ENCODE assay signal across 15 mouse cellular contexts in genomic region chr13:63544119-63544966, GRCm38 (mm10). TPM values are rescaled to one million over a fixed set of nuclear protein-coding genes. Genes with fewer than 3 reads are reported as not detected.
DNase-seq lines count a peak whose midpoint lies in the region; ATAC-seq and TF ChIP-seq lines count a peak whose summit lies in the region.
"Had no signal": no experiment of that assay in that cellular context is flagged by ENCODE, and none has a peak within 500 bp of the region (broad histone marks: within the 10 kb centered on the region; RNA-seq: fewer than 3 reads in every experiment).

No protein-coding gene starts in this region.

- H3K4me3 ChIP-seq in layer of hippocampus, adult 2 months = no peak overlapping the region
- H3K4me3 ChIP-seq in forebrain, embryonic 16.5 days (replicated peaks; ENCODE audit: low read length) = no peak overlapping the region
- no peak overlapping the region for H3K4me3 ChIP-seq in midbrain, embryonic 14.5 days (replicated peaks; ENCODE audit: low read depth, low read length)
- H3K4me3 ChIP-seq: intestine, embryonic 15.5 days; liver, embryonic 13.5 days; stomach, embryonic 15.5 days had no signal

- H3K36me3 ChIP-seq in forebrain, embryonic 16.5 days (ENCODE audit: control insufficient read depth, insufficient read depth) = peaks cover 9% of the 10 kb centered on the region
- H3K36me3 ChIP-seq in midbrain, embryonic 14.5 days (ENCODE audit: control insufficient read depth, insufficient read depth, low read length) = peaks cover 38% of the 10 kb centered on the region

- TF ChIP-seq CTCF in layer of hippocampus, adult 2 months (conservative IDR thresholded peaks at IDR 0.05) = no peak
- no peak for TF ChIP-seq CTCF in brain, embryonic 14.5 days (IDR thresholded peaks at IDR 0.05; ENCODE audit: borderline replicate concordance, extremely low read depth, insufficient read depth, insufficient read length)

- no peak overlapping the region for H3K9ac ChIP-seq in forebrain, embryonic 16.5 days (replicated peaks; ENCODE audit: low read depth, low read length)
- H3K9ac ChIP-seq in midbrain, embryonic 14.5 days (replicated peaks; ENCODE audit: low read length) = no peak overlapping the region
- H3K9ac ChIP-seq: intestine, embryonic 15.5 days; liver, embryonic 13.5 days; stomach, embryonic 15.5 days had no signal

- peak; percentile 50 for ATAC-seq in forebrain, embryonic 16.5 days
- no peak for ATAC-seq in midbrain, embryonic 14.5 days (ENCODE audit: low FRiP score, low TSS enrichment)
- no peak for ATAC-seq in cerebellum, adult (ENCODE audit: insufficient number of reproducible peaks, low FRiP score, low TSS enrichment)
- ATAC-seq: intestine, embryonic 15.5 days had no signal

- H3K27me3 ChIP-seq in forebrain, embryonic 16.5 days (replicated peaks; ENCODE audit: control insufficient read depth, insufficient read depth, low read length) = peaks cover 4% of the 10 kb centered on the region; the same call in 1 of the 2 replicates
- no peaks in the 10 kb centered on the region for H3K27me3 ChIP-seq in midbrain, embryonic 14.5 days (ENCODE audit: control insufficient read depth, insufficient read depth, low read length)
- H3K27me3 ChIP-seq: intestine, embryonic 15.5 days; liver, embryonic 13.5 days; stomach, embryonic 15.5 days had no signal

- WGBS in forebrain, embryonic 16.5 days = 10% methylated on average over 13 of the region's 13 CpGs
- WGBS in midbrain, embryonic 14.5 days = 43% methylated on average over 13 of the region's 13 CpGs

- H3K27ac ChIP-seq in layer of hippocampus, adult 2 months = peak overlapping the region; percentile 74
- H3K27ac ChIP-seq in forebrain, embryonic 16.5 days (ENCODE audit: low read length) = peak overlapping the region; percentile 45
- peak overlapping the region; percentile 45; the same call in 1 of the 2 replicates for H3K27ac ChIP-seq in midbrain, embryonic 14.5 days (replicated peaks; ENCODE audit: low read depth, low read length)
- H3K27ac ChIP-seq: intestine, embryonic 15.5 days; liver, embryonic 13.5 days; stomach, embryonic 15.5 days had no signal

- H3K4me2 ChIP-seq in forebrain, embryonic 16.5 days (ENCODE audit: low read length) = peak overlapping the region; percentile 45
- H3K4me2 ChIP-seq in midbrain, embryonic 14.5 days (ENCODE audit: low read length) = peak overlapping the region; percentile 18; the same call in 1 of the 2 replicates
- H3K4me2 ChIP-seq: intestine, embryonic 15.5 days; liver, embryonic 13.5 days; stomach, embryonic 15.5 days had no signal

- H3K4me1 ChIP-seq in forebrain, embryonic 16.5 days (replicated peaks; ENCODE audit: control insufficient read depth, insufficient read depth, low read length) = peaks cover 38% of the 10 kb centered on the region
- H3K4me1 ChIP-seq in midbrain, embryonic 14.5 days (ENCODE audit: control insufficient read depth, insufficient read depth, low read length) = peaks cover 20% of the 10 kb centered on the region; the same call in 1 of the 2 replicates

- H3K9me3 ChIP-seq in forebrain, embryonic 16.5 days (ENCODE audit: control insufficient read depth, low read length) = no peaks in the 10 kb centered on the region
- no peaks in the 10 kb centered on the region for H3K9me3 ChIP-seq in midbrain, embryonic 14.5 days (ENCODE audit: control insufficient read depth, low read length)
- H3K9me3 ChIP-seq: intestine, embryonic 15.5 days; liver, embryonic 13.5 days; stomach, embryonic 15.5 days had no signal

- no peak for TF ChIP-seq POLR2A in brain, embryonic 14.5 days (IDR thresholded peaks at IDR 0.05; ENCODE audit: borderline replicate concordance, extremely low read depth, insufficient read depth, insufficient read length, poor library complexity, severe bottlenecking)

- no peak for DNase-seq in layer of hippocampus, adult 2 months (ENCODE audit: low spot score in 2 of 2)
- no peak for DNase-seq in layer of hippocampus, adult 9-11 months
- peak; percentile 85 for DNase-seq in brain, embryonic 14.5 days (ENCODE audit: low read depth)
- DNase-seq in midbrain, embryonic 14.5 days = no peak
- DNase-seq in spleen, postnatal 36 days (ENCODE audit: low spot score in 2 of 2) = no peak
- DNase-seq in layer of hippocampus, postnatal 36 days = no peak
- DNase-seq: cerebellum, adult 11-12 months; liver, embryonic 13.5 days; lung, postnatal 14 days; right cerebral cortex, postnatal 4 days; thymus, postnatal 14 days had no signal

RNA-seq across cellular contexts. Expression of gene Ptch1, which starts 29.1 kb away (rescaled TPM):
- 10 to 100 TPM; 43.9 to 45.4 TPM for total RNA-seq in layer of hippocampus, adult 2 months (2021)
- polyA plus RNA-seq in brain, embryonic 14.5 days (2012; rRNA removed) = 23.3 and 37.6 TPM in 2 replicates
- 8.0 and 11.2 TPM in 2 replicates for polyA plus RNA-seq in forebrain, embryonic 16.5 days (2015; fragmentation: Nextera tagmentation; extraction: Ambion mirVana)
- polyA plus RNA-seq in midbrain, embryonic 14.5 days (2014; fragmentation: Nextera tagmentation; extraction: Ambion mirVana) = 17.4 and 17.8 TPM in 2 replicates
- 10 to 100 TPM; 41.0 to 49.1 TPM for total RNA-seq in layer of hippocampus, postnatal 36 days (2021)

RNA-seq across cellular contexts. Expression of gene Fancc, which starts 47.3 kb away (rescaled TPM):
- 1 to 10 TPM; 6.5 to 9.5 TPM for total RNA-seq in layer of hippocampus, adult 2 months (2021)
- 12.7 and 16.1 TPM in 2 replicates for polyA plus RNA-seq in brain, embryonic 14.5 days (2012; rRNA removed)
- 13.7 and 13.8 TPM in 2 replicates for polyA plus RNA-seq in forebrain, embryonic 16.5 days (2015; fragmentation: Nextera tagmentation; extraction: Ambion mirVana)
- 12.6 and 18.1 TPM in 2 replicates for polyA plus RNA-seq in midbrain, embryonic 14.5 days (2014; fragmentation: Nextera tagmentation; extraction: Ambion mirVana)
- 1 to 10 TPM; 5.8 to 5.9 TPM for total RNA-seq in layer of hippocampus, postnatal 36 days (2021)
